Comparison of ENCODE assay signal across 8 mouse cellular contexts in the genomic region with DNA sequence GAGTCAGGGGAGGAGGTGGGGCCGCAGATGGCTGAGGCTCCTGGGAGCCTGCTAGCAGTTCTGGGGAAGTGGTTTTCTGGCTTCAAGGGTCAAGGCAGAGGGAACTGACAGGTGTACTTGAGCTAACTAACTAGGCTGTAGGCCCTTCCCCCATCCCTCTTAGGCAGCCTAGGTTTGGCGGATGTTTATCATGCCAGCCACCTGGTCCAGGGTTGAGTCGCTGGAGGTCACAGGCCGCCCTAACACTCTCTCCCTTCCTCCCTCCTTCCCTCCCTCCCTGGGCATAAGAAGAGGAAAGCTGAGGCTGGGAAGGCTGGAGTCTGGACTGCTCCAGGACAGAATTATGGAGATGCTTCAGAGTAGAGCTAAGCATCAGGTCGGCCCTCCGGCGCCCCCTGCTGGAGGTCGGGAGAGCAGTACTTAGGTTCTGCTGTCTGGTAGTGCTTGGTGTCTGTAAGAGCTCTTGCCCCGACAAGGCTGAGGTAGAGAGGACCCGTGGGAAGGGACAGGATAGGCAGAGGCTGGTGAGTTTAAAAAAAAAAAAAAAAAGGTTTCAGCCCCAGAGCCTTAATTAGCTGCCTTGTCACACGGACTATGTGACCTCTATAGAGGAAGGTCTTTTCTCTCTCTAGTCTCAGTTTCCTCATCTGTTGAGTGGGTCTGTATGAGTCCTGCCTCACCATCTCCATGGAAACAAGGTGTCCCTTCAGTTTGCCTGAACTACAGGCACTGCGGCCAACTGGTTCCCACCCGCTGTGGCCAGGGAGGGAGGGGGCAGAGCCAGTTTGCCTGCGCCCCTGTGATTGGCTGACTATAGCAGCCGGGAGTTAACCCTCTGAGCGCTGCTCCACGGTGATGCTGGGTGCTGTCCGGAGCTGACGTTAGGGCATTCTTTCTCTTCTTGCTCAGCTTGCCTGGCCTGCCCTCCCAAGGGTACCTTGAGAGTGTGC. TPM values are rescaled to one million over a fixed set of nuclear protein-coding genes. Genes with fewer than 3 reads are reported as not detected.
DNase-seq lines count a peak whose midpoint lies in the region; ATAC-seq lines count a peak whose summit lies in the region.

No protein-coding gene starts in this region.

- no peaks in the 10 kb centered on the region for H3K9me3 ChIP-seq in intestine, embryonic 15.5 days

- H3K9ac ChIP-seq in intestine, embryonic 15.5 days = 0 out of 2 replicates have a peak overlapping the region, but pooled peaks have one; percentile 28

- intact Hi-C loops in gastrocnemius, postnatal 36 days (cut with DNase I) = loop anchor here (2.0 to 5.0 kb wide), 2 partner anchors 17 to 32 kb away; a partner anchor contains a TSS
- intact Hi-C loops in left cerebral cortex, postnatal 25 days (cut with DNase I) = loop anchor here (1.0 kb wide), 2 partner anchors 16 to 32 kb away; no protein-coding TSS in a partner anchor

- WGBS in intestine, embryonic 15.5 days = 6% methylated on average over 19 of the region's 19 CpGs

- ATAC-seq in intestine, embryonic 15.5 days = peak; percentile 90
- ATAC-seq in megakaryocyte-erythroid progenitor cell, adult 5-6 weeks (replicated peaks; ENCODE audit: low FRiP score, low TSS enrichment, poor library complexity, severe bottlenecking) = peak; percentile 71

- no peaks in the 10 kb centered on the region for H3K27me3 ChIP-seq in intestine, embryonic 15.5 days (replicated peaks)

- DNase-seq in adrenal gland, adult 2 months = peak; percentile 92
- DNase-seq in embryo, embryonic 11 days = peak; percentile 86
- DNase-seq in gastrocnemius, postnatal 36 days = peak; percentile 90
- DNase-seq in left cerebral cortex, postnatal 25 days (ENCODE audit: low spot score in 2 of 2) = peak; percentile 89 to 94
- DNase-seq in right cerebral cortex, postnatal 25 days = peak; percentile 82
- peak; percentile 83 to 91 for DNase-seq in urinary bladder, postnatal 36 days (ENCODE audit: low spot score in 2 of 2)

- peak overlapping the region; percentile 63 for H3K4me2 ChIP-seq in intestine, embryonic 15.5 days (replicated peaks)

- H3K4me1 ChIP-seq in intestine, embryonic 15.5 days (replicated peaks) = peaks cover 43% of the 10 kb centered on the region

- H3K36me3 ChIP-seq in intestine, embryonic 15.5 days = peaks cover 48% of the 10 kb centered on the region

- peak overlapping the region; percentile 33 for H3K4me3 ChIP-seq in intestine, embryonic 15.5 days (replicated peaks)

- H3K27ac ChIP-seq in intestine, embryonic 15.5 days = peak overlapping the region; percentile 20; the same call in 1 of the 2 replicates

RNA-seq across cellular contexts. Expression of a gene that starts 7.7 kb away (rescaled TPM):
- 10 to 100 TPM; 20.5 to 24.0 TPM for total RNA-seq in adrenal gland, adult 2 months (2021)
- polyA plus RNA-seq in adrenal gland, adult 2 months (2012; rRNA removed) = 17.2 and 22.3 TPM in 2 replicates
- 10 to 100 TPM in 1 of 2 experiments, 1 to 10 TPM in 1; 7.7 to 13.0 TPM for total RNA-seq in gastrocnemius, postnatal 36 days (2021)
- polyA plus RNA-seq in intestine, embryonic 15.5 days (2015; fragmentation: Nextera tagmentation; extraction: Ambion mirVana) = 7.6 and 8.4 TPM in 2 replicates
- 10 to 100 TPM; 27.0 to 32.1 TPM for total RNA-seq in left cerebral cortex, postnatal 25 days (2021)
- total RNA-seq in megakaryocyte-erythroid progenitor cell, adult 5-6 weeks (2014; fragmentation: Nextera tagmentation) = 37.1 and 43.9 TPM in 2 replicates
- 2.1 and 3.9 TPM in 2 replicates for total RNA-seq in megakaryocyte-erythroid progenitor cell, adult 5-6 weeks (2017)

RNA-seq across cellular contexts. Expression of a gene that starts 17.2 kb away (rescaled TPM):
- total RNA-seq in adrenal gland, adult 2 months (2021) = 1 to 10 TPM in 1 of 2 experiments, under 1 TPM in 1; 0.84 to 3.8 TPM
- polyA plus RNA-seq in adrenal gland, adult 2 months (2012; rRNA removed) = 1.7 and 3.6 TPM in 2 replicates
- under 1 TPM; 0.15 to 0.38 TPM for total RNA-seq in gastrocnemius, postnatal 36 days (2021)
- polyA plus RNA-seq in intestine, embryonic 15.5 days (2015; fragmentation: Nextera tagmentation; extraction: Ambion mirVana) = 1.7 and 2.3 TPM in 2 replicates
- 10 to 100 TPM; 48.6 to 55.2 TPM for total RNA-seq in left cerebral cortex, postnatal 25 days (2021)
- total RNA-seq in megakaryocyte-erythroid progenitor cell, adult 5-6 weeks (2014; fragmentation: Nextera tagmentation) = 3.2 TPM in 1 of 2 replicates, not detected in the other
- total RNA-seq in megakaryocyte-erythroid progenitor cell, adult 5-6 weeks (2017) = 0.61 and 1.1 TPM in 2 replicates

RNA-seq across cellular contexts. Expression of a gene that starts 19.5 kb away (rescaled TPM):
- 10 to 100 TPM; 20.5 to 29.1 TPM for total RNA-seq in adrenal gland, adult 2 months (2021)
- 17.9 and 22.6 TPM in 2 replicates for polyA plus RNA-seq in adrenal gland, adult 2 months (2012; rRNA removed)
- total RNA-seq in gastrocnemius, postnatal 36 days (2021) = 10 to 100 TPM; 13.0 to 15.7 TPM
- 68.5 and 69.1 TPM in 2 replicates for polyA plus RNA-seq in intestine, embryonic 15.5 days (2015; fragmentation: Nextera tagmentation; extraction: Ambion mirVana)
- 10 to 100 TPM; 26.2 to 27.7 TPM for total RNA-seq in left cerebral cortex, postnatal 25 days (2021)
- total RNA-seq in megakaryocyte-erythroid progenitor cell, adult 5-6 weeks (2014; fragmentation: Nextera tagmentation) = 89.8 and 96.1 TPM in 2 replicates
- 36.0 and 41.0 TPM in 2 replicates for total RNA-seq in megakaryocyte-erythroid progenitor cell, adult 5-6 weeks (2017)

RNA-seq across cellular contexts. Expression of a gene that starts 32.8 kb away (rescaled TPM):
- total RNA-seq in adrenal gland, adult 2 months (2021) = 10 to 100 TPM in 1 of 2 experiments, 1 to 10 TPM in 1; 5.0 to 11.2 TPM
- 1.0 and 2.2 TPM in 2 replicates for polyA plus RNA-seq in adrenal gland, adult 2 months (2012; rRNA removed)
- total RNA-seq in gastrocnemius, postnatal 36 days (2021) = under 1 TPM in 1 of 2 experiments, not detected in 1; 0.79 TPM
- polyA plus RNA-seq in intestine, embryonic 15.5 days (2015; fragmentation: Nextera tagmentation; extraction: Ambion mirVana) = 4.7 and 6.8 TPM in 2 replicates
- total RNA-seq in left cerebral cortex, postnatal 25 days (2021) = not detected
- total RNA-seq in megakaryocyte-erythroid progenitor cell, adult 5-6 weeks (2014; fragmentation: Nextera tagmentation) = not detected in 2 replicates
- not detected in 2 replicates for total RNA-seq in megakaryocyte-erythroid progenitor cell, adult 5-6 weeks (2017)

Comparison
In these comparisons a context has a peak if more than half of its experiments do, and no peak if none do; other contexts are left out.
1. Peak in every context shown above with its lines: DNase-seq, ATAC-seq, H3K4me3 ChIP-seq and H3K27ac ChIP-seq.
2. RNA of a gene that starts 17.2 kb away (total RNA-seq): 48.6 to 55.2 TPM in left cerebral cortex, postnatal 25 days; 0.84 to 3.8 TPM in adrenal gland, adult 2 months, 0.61 to 3.2 TPM in megakaryocyte-erythroid progenitor cell, adult 5-6 weeks and 0.15 to 0.38 TPM in gastrocnemius, postnatal 36 days; every median in the first group is over 10 times any median in the second.